Mouse (Mus musculus): Measurements from ENCODE around the gene Vmn1r61.

Vmn1r61 gene

DNA sequence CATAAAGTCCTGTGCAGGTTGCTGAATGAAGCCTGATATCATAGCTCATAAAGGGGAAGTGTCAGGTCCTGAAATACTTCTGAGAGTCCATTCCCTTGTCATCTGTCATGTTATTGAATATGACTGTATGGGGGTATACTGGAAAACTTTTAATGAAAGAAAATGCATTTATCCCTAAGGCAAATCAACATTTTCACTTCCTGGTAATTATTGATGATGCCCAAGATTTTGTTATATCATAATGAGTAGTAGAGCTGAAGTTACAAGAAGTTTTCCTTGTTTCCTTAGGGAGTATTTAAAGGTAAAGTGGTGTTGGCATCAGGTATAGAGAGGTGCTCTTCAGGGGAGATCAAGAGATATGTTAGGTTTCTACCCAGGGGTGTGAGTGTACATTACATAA, at the start of gene Vmn1r61:
Vmn1r61 (minus strand) TSS at position 101 of the 400 bp plus-strand sequence.
- DNase-seq, result no peak

All from lung, postnatal 36 days (tissue).